Mouse (Mus musculus): ENCODE data around the gene 1700003E16Rik.

Gene 1700003E16Rik

GRCm38 (mm10) chr6:83127419-83127818 is 28.8 kb upstream of the 1700003E16Rik start:
- no peak for DNase-seq (ENCODE audit: low spot score)

GRCm38 (mm10) chr6:83131469-83132034 is 24.7 kb upstream of the 1700003E16Rik start:
- DNase-seq (ENCODE audit: low spot score): no peak

GRCm38 (mm10) chr6:83132176-83132919 is 23.9 kb upstream of the 1700003E16Rik start:
- no peak for DNase-seq (ENCODE audit: low spot score)

- no peak for DNase-seq (ENCODE audit: low spot score)
Observed at GRCm38 (mm10) chr6:83134226-83134625, 22.0 kb upstream of the 1700003E16Rik start.

- no peak for DNase-seq (ENCODE audit: low spot score)
Observed at GRCm38 (mm10) chr6:83134951-83135513, 21.2 kb upstream of the 1700003E16Rik start, which contains the start of gene Rtkn. TSS of gene Rtkn (plus strand) at chr6:83135463.

GRCm38 (mm10) chr6:83135571-83136161 is 20.5 kb upstream of the 1700003E16Rik start:
- DNase-seq (ENCODE audit: low spot score): no peak

- DNase-seq (ENCODE audit: low spot score): no peak
Observed at GRCm38 (mm10) chr6:83136291-83136880, 19.8 kb upstream of the 1700003E16Rik start.

GRCm38 (mm10) chr6:83136881-83137575 is 19.2 kb upstream of the 1700003E16Rik start:
- DNase-seq (ENCODE audit: low spot score): peak; percentile 70

GRCm38 (mm10) chr6:83137576-83137950 is 18.6 kb upstream of the 1700003E16Rik start:
- DNase-seq (ENCODE audit: low spot score): peak; percentile 79

GRCm38 (mm10) chr6:83138056-83138455 is 18.1 kb upstream of the 1700003E16Rik start:
- no peak for DNase-seq (ENCODE audit: low spot score)

- no peak for DNase-seq (ENCODE audit: low spot score)
Observed at GRCm38 (mm10) chr6:83140044-83140443, 16.2 kb upstream of the 1700003E16Rik start.

GRCm38 (mm10) chr6:83141636-83142035 is 14.6 kb upstream of the 1700003E16Rik start:
- no peak for DNase-seq (ENCODE audit: low spot score)

- DNase-seq (ENCODE audit: low spot score): no peak
Observed at GRCm38 (mm10) chr6:83142211-83142731, 13.9 kb upstream of the 1700003E16Rik start.

GRCm38 (mm10) chr6:83142886-83143285 is 13.3 kb upstream of the 1700003E16Rik start:
- DNase-seq (ENCODE audit: low spot score): no peak

GRCm38 (mm10) chr6:83145209-83145608 is 11.0 kb upstream of the 1700003E16Rik start:
- no peak for DNase-seq (ENCODE audit: low spot score)

GRCm38 (mm10) chr6:83145805-83146204 is 10.4 kb upstream of the 1700003E16Rik start:
- no peak for DNase-seq (ENCODE audit: low spot score)

GRCm38 (mm10) chr6:83147280-83147679 is 8.9 kb upstream of the 1700003E16Rik start:
- no peak for DNase-seq (ENCODE audit: low spot score)

- DNase-seq (ENCODE audit: low spot score): no peak
Observed at GRCm38 (mm10) chr6:83151721-83152120, 4.5 kb upstream of the 1700003E16Rik start.

GRCm38 (mm10) chr6:83153038-83153437 is 3.2 kb upstream of the 1700003E16Rik start:
- no peak for DNase-seq (ENCODE audit: low spot score)

GRCm38 (mm10) chr6:83153485-83153884 is 2.7 kb upstream of the 1700003E16Rik start:
- no peak for DNase-seq (ENCODE audit: low spot score)

GRCm38 (mm10) chr6:83155552-83156238 is 509 bp upstream of the 1700003E16Rik start:
- no peak for DNase-seq (ENCODE audit: low spot score)

All from ovary, postnatal 10 days (tissue).